Mouse (Mus musculus): ENCODE results near the gene Gsta2. TPM values are rescaled to one million over a fixed set of nuclear protein-coding genes. Genes with fewer than 3 reads are reported as not detected.
A peak's percentile ranks its signal among the peaks of the same experiment; 100 is the strongest.
"Not testable (repeated sequence)": the region's sequence is repeated elsewhere in the genome, so short reads cannot be mapped to it uniquely, and the experiment has no call there.

The Gsta2 gene
- polyA plus RNA-seq, 1 experiment: 726 TPM

DNA sequence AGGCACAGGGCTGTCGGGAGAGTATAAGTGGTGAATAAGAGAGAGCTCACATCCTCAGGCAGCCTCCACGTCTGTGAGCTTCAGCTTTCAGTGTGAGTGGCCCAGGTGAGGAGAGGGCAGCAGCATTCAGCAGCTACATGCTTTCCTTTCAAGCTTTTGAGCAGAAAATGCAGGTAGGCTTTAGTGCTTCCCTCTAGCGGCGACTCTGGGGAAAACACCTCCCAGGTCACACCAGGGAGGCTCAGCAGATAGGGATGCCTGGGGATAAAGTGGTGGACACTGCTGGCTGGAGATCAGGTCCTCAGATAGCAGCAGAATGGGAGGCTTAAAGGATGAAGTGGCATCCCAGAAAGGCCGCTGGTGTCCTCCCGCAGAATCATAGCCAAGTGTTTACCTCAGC is 59.5 kb downstream of the Gsta2 start:
- H3K4me3 ChIP-seq (ENCODE audit: insufficient read depth, low read depth, low read length); H3K4me1 ChIP-seq (ENCODE audit: control insufficient read depth, insufficient read depth, low read length); H3K36me3 ChIP-seq (ENCODE audit: control insufficient read depth, insufficient read depth, low read length); H3K27ac ChIP-seq (ENCODE audit: insufficient read depth, low read depth, low read length); H3K27me3 ChIP-seq (replicated peaks; ENCODE audit: control insufficient read depth, insufficient read depth, low read length): not testable (repeated sequence)
- peak; percentile 65 for TF ChIP-seq CTCF (conservative IDR thresholded peaks at IDR 0.05; ENCODE audit: insufficient read depth, insufficient read length, low read depth, low read length)
- peak; percentile 54 for DNase-seq
- 10% methylated on average over 6 of the region's 6 CpGs for WGBS

DNA sequence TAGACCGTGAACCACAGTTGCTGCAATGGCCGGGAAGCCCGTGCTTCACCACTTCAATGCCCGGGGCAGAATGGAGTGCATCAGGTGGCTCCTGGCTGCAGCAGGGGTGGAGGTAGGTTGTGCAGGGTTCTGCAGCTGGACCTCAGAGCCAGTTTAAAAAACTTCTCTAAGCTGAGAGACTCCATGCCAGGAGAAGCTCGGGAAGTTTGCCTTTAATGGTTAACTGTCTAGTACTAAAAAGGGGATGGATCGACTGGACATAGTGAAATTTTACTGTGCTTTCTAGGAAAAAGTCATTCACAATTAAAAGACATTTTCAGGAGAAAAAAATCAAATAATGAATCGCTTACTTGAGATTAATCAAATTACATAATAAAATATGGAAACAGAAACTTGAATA is 60.8 kb downstream of the Gsta2 start:
- not testable (repeated sequence) for H3K27ac ChIP-seq (ENCODE audit: insufficient read depth, low read depth, low read length); H3K27me3 ChIP-seq (replicated peaks; ENCODE audit: control insufficient read depth, insufficient read depth, low read length); H3K36me3 ChIP-seq (ENCODE audit: control insufficient read depth, insufficient read depth, low read length); H3K4me3 ChIP-seq (ENCODE audit: insufficient read depth, low read depth, low read length); H3K4me1 ChIP-seq (ENCODE audit: control insufficient read depth, insufficient read depth, low read length)
- WGBS: 46% methylated on average over 7 of the region's 7 CpGs
- DNase-seq: peak; percentile 67

DNA sequence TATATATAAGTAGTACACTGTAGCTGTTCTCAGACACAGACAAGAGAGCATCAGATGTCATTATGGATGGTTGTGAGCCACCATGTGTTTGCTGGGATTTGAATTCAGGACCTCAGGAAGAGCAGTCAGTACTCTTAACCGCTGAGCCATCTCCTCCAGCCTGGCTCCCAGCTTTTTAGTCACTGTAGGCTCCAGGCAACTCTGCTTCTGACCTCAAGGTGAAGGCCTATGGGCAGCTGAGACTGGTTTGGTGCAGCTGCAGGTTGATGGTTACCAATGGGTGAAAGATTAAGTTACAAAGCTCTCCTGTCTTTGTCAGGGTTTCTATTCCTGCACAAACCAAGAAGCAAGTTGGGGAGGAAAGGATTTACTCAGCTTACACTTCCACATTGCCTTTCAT is 61.9 kb downstream of the Gsta2 start:
- WGBS: 39% methylated on average over 1 of the region's 1 CpGs
- not testable (repeated sequence) for H3K27me3 ChIP-seq (replicated peaks; ENCODE audit: control insufficient read depth, insufficient read depth, low read length); H3K27ac ChIP-seq (ENCODE audit: insufficient read depth, low read depth, low read length); H3K4me1 ChIP-seq (ENCODE audit: control insufficient read depth, insufficient read depth, low read length); H3K36me3 ChIP-seq (ENCODE audit: control insufficient read depth, insufficient read depth, low read length); H3K4me3 ChIP-seq (ENCODE audit: insufficient read depth, low read depth, low read length)
- DNase-seq: peak; percentile 51

DNA sequence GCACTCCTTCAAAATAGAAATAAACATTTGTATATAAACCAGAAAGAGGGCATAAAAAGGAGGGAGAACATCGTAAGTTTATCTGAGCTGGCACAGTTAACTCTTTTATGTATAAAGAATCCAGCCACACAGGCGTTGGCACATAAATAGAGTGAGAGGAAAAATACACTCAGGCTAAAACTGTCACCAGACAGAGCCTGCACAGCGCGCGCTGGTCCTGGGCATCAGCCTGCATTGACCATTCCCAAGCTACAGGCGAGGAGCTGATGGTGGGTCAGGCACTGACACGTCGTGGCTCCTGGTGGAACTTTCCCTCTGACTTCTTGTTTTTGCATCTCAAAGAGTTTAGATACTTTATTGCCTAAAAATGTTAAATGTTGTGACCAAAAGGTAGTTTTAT is 63.1 kb downstream of the Gsta2 start:
- DNase-seq; H3K27me3 ChIP-seq (replicated peaks; ENCODE audit: control insufficient read depth, insufficient read depth, low read length); H3K4me1 ChIP-seq (ENCODE audit: control insufficient read depth, insufficient read depth, low read length); H3K27ac ChIP-seq (ENCODE audit: insufficient read depth, low read depth, low read length); H3K36me3 ChIP-seq (ENCODE audit: control insufficient read depth, insufficient read depth, low read length); H3K4me3 ChIP-seq (ENCODE audit: insufficient read depth, low read depth, low read length): not testable (repeated sequence)
- 93% methylated on average over 8 of the region's 8 CpGs for WGBS

DNA sequence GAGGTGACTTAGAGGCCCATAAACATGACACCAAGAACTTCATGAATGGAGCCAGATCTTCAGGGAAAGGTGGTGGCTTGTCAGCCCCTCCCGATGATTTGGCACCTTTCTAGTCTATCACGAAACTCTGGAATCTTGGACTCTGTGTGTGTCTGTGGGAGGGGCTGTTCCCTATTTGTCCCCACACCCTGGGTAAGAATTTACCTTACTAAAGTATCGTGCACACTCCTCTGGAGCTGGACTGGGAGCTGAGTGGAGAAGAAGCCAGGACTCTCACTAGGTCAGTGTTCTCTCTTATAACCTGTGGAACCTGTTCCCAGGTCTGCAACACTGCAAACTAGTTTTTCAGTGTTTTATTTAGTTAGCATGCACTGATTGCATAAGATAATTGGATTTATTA is 65.9 kb downstream of the Gsta2 start, which contains the start of gene Gm10639:
Gene Gm10639, plus strand, starts transcription at position 201 of the 400 bp plus-strand sequence.
- H3K27me3 ChIP-seq (replicated peaks; ENCODE audit: control insufficient read depth, insufficient read depth, low read length); DNase-seq; H3K36me3 ChIP-seq (ENCODE audit: control insufficient read depth, insufficient read depth, low read length); H3K4me1 ChIP-seq (ENCODE audit: control insufficient read depth, insufficient read depth, low read length); H3K27ac ChIP-seq (ENCODE audit: insufficient read depth, low read depth, low read length); H3K4me3 ChIP-seq (ENCODE audit: insufficient read depth, low read depth, low read length): not testable (repeated sequence)
- 49% methylated on average over 3 of the region's 3 CpGs for WGBS

DNA sequence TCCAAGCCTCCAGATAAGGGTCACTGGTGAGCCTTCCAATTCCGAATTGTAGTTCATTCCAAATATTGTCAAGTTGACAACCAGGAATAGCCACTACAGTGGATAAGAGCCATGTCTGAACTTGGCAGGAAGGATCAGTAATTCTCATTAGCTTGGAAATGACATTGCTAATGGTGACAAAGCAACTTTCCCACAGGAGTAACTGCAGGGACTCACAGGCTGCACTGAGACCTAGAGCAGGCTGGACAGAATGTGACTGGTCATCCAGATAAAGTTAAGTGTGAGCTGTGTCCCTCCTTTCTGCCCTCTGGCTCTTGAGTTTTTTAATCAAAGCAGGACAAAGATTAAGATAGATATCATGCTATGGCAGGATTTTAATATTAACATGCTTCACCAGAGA is 66.5 kb downstream of the Gsta2 start:
- H3K4me1 ChIP-seq (ENCODE audit: control insufficient read depth, insufficient read depth, low read length); H3K27me3 ChIP-seq (replicated peaks; ENCODE audit: control insufficient read depth, insufficient read depth, low read length); H3K27ac ChIP-seq (ENCODE audit: insufficient read depth, low read depth, low read length); H3K4me3 ChIP-seq (ENCODE audit: insufficient read depth, low read depth, low read length); H3K36me3 ChIP-seq (ENCODE audit: control insufficient read depth, insufficient read depth, low read length); DNase-seq: not testable (repeated sequence)
- WGBS: 42% methylated on average over 1 of the region's 1 CpGs

DNA sequence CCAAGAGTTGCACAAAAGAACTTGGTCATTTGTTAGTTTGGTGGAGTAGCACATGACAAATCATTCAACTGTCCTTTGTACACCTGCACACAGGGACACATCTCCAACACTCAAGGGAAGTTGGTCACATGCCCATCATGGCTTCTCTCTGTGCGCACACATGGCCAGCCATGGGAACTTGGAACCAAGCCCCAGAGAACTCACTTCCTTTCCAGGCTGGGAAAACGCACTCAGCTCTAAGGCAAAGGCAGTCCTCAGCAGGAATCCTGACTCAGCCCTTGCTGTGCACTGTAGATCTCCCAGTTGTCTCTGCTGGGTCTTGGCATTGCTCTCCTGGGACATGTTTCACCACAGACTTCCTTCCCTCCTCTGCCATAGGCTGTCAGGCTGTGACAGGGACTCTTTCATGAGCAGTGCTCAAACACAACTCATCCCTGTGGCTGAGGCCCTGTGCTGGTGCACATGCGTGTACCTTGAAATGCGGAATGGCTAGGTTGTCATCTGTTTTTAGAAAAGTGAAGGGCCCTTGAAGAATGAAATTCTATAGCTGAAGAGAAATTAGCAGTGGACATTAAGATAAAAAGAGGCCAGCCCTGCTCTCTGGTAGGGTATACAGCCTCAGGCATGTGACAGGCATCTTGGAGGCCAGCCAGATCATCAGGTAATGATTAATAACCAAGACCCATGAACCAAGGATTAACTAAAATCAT is 73.4 kb downstream of the Gsta2 start:
- not testable (repeated sequence) for H3K27me3 ChIP-seq (replicated peaks; ENCODE audit: control insufficient read depth, insufficient read depth, low read length); H3K27ac ChIP-seq (ENCODE audit: insufficient read depth, low read depth, low read length); H3K4me3 ChIP-seq (ENCODE audit: insufficient read depth, low read depth, low read length); H3K36me3 ChIP-seq (ENCODE audit: control insufficient read depth, insufficient read depth, low read length); H3K4me1 ChIP-seq (ENCODE audit: control insufficient read depth, insufficient read depth, low read length)
- 45% methylated on average over 4 of the region's 4 CpGs for WGBS
- DNase-seq: peak; percentile 88

Other genes with a start within 250 kb of the Gsta2 start
- gene Fbxo9, start 246.7 kb downstream of the Gsta2 start, polyA plus RNA-seq (2012; rRNA removed): 93.3 and 100.0 TPM in 2 replicates
- gene Ick, start 246.6 kb downstream of the Gsta2 start, polyA plus RNA-seq (2012; rRNA removed): 8.2 and 8.9 TPM in 2 replicates
- 120 and 154 TPM in 2 replicates for gene Gsta4, start 173.0 kb downstream of the Gsta2 start, polyA plus RNA-seq (2012; rRNA removed)
- gene Gsta1, start 125.1 kb downstream of the Gsta2 start, polyA plus RNA-seq (2012; rRNA removed): 1.6 and 1.9 TPM in 2 replicates
- gene Gm3776, start 98.7 kb downstream of the Gsta2 start, polyA plus RNA-seq (2012; rRNA removed): 0.67 and 0.80 TPM in 2 replicates
- 20.6 and 30.8 TPM in 2 replicates for gene Gm10639, start 65.9 kb downstream of the Gsta2 start, polyA plus RNA-seq (2012; rRNA removed)
- gene Omt2a, start 41.0 kb downstream of the Gsta2 start, polyA plus RNA-seq (2012; rRNA removed): not detected in 2 replicates
- gene Omt2b, start 28.2 kb downstream of the Gsta2 start, polyA plus RNA-seq (2012; rRNA removed): not detected in 2 replicates
- gene Dppa5a, start 12.4 kb upstream of the Gsta2 start, polyA plus RNA-seq (2012; rRNA removed): not detected in 2 replicates
- 0.03 TPM in 1 of 2 replicates, not detected in the other for gene Ooep, start 22.9 kb upstream of the Gsta2 start, polyA plus RNA-seq (2012; rRNA removed)
- gene Ddx43, start 40.0 kb upstream of the Gsta2 start, polyA plus RNA-seq (2012; rRNA removed): not detected in 2 replicates
- 0.19 and 0.36 TPM in 2 replicates for gene Cgas, start 87.4 kb upstream of the Gsta2 start, polyA plus RNA-seq (2012; rRNA removed)
- 21.0 and 23.4 TPM in 2 replicates for gene Mto1, start 92.4 kb upstream of the Gsta2 start, polyA plus RNA-seq (2012; rRNA removed)
- gene Gm17324, start 93.0 kb upstream of the Gsta2 start, polyA plus RNA-seq (2012; rRNA removed): 0.08 TPM in 1 of 2 replicates, not detected in the other
- 4,503 and 4,540 TPM in 2 replicates for gene Eef1a1, start 133.4 kb upstream of the Gsta2 start, polyA plus RNA-seq (2012; rRNA removed)
- gene Slc17a5, start 232.3 kb upstream of the Gsta2 start, polyA plus RNA-seq (2012; rRNA removed): 36.7 and 37.2 TPM in 2 replicates

All from kidney, adult 2 months (tissue).